Mouse (Mus musculus) megakaryocyte, embryonic 14.5 days (primary cell): ENCODE results near the gene 4930579F01Rik.

Source experiments
- FLI1 ChIP-seq: IDR thresholded peaks from 2 replicates; pipeline ENCODE4 v1.6.1; 2012; ENCODE audit warnings: low read length, inconsistent platforms, mixed read lengths
- GATA1 ChIP-seq: IDR thresholded peaks from 3 replicates; pipeline ENCODE4 v1.6.1; 2012; ENCODE audit warnings: mixed read lengths, low read length, inconsistent platforms, borderline replicate concordance

- TF ChIP-seq GATA1 = no peak
- no peak for TF ChIP-seq FLI1
Observed at GRCm38 (mm10) chr3:138238046-138238445, 44.4 kb upstream of the 4930579F01Rik start.
